Mouse (Mus musculus): ENCODE results near the gene Lamp2. TPM values are rescaled to one million over a fixed set of nuclear protein-coding genes. Genes with fewer than 3 reads are reported as not detected.
"Not testable (repeated sequence)": the region's sequence is repeated elsewhere in the genome, so short reads cannot be mapped to it uniquely, and the experiment has no call there.

Lamp2 gene
- 149 and 158 TPM in 2 replicates for polyA plus RNA-seq (2015; fragmentation: Nextera tagmentation; extraction: Ambion mirVana)

- no peaks in the 10 kb centered on the region for H3K27me3 ChIP-seq (replicated peaks)
- peak within 1 kb of the TSS; percentile 52 for H3K4me2 ChIP-seq (replicated peaks)
- peak within 1 kb of the TSS; percentile 74 for H3K27ac ChIP-seq
- H3K4me1 ChIP-seq (replicated peaks), result no peaks in the 10 kb centered on the region
- H3K4me3 ChIP-seq (replicated peaks), result peak within 1 kb of the TSS; percentile 51
- H3K36me3 ChIP-seq, result no peaks in the 10 kb centered on the region
- H3K9ac ChIP-seq, result peak within 1 kb of the TSS; percentile 54
- ATAC-seq, result peak; percentile 97
- WGBS, result 18% methylated on average over 46 of the region's 47 CpGs
- no peaks in the 10 kb centered on the region for H3K9me3 ChIP-seq
Measured at GRCm38 (mm10) chrX:38455890-38456634, at the start of gene Lamp2. Gene Lamp2 (minus strand): TSS chrX:38456454.

- 89% methylated on average over 14 of the region's 14 CpGs for WGBS
- Histone ChIP-seq H3K4me3 (replicated peaks) (no peak overlapping the region), H3K4me1 (replicated peaks) (no peaks in the 10 kb centered on the region), H3K9ac (no peak overlapping the region), H3K27me3 (replicated peaks) (no peaks in the 10 kb centered on the region), H3K36me3 (no peaks in the 10 kb centered on the region), H3K9me3 (no peaks in the 10 kb centered on the region), H3K4me2 (replicated peaks) (no peak overlapping the region), H3K27ac (no peak overlapping the region)
- no peak for ATAC-seq
Measured at GRCm38 (mm10) chrX:38504846-38505245, 48.6 kb upstream of the Lamp2 start.

GRCm38 (mm10) chrX:38502182-38502581 lies 45.9 kb upstream of the Lamp2 start:
- H3K4me3 ChIP-seq (replicated peaks); H3K27ac ChIP-seq; H3K36me3 ChIP-seq; H3K9me3 ChIP-seq; H3K4me2 ChIP-seq (replicated peaks); H3K9ac ChIP-seq; H3K4me1 ChIP-seq (replicated peaks); H3K27me3 ChIP-seq (replicated peaks); ATAC-seq: not testable (repeated sequence)
- WGBS, result 69% methylated on average over 5 of the region's 5 CpGs

- not testable (repeated sequence) for H3K9ac ChIP-seq; H3K4me1 ChIP-seq (replicated peaks); H3K4me3 ChIP-seq (replicated peaks); H3K27me3 ChIP-seq (replicated peaks); H3K36me3 ChIP-seq; H3K9me3 ChIP-seq; ATAC-seq; H3K27ac ChIP-seq
- H3K4me2 ChIP-seq (replicated peaks), result peak overlapping the region; percentile 42
- 28% methylated on average over 20 of the region's 20 CpGs for WGBS
Measured at GRCm38 (mm10) chrX:38485464-38485863, 29.2 kb upstream of the Lamp2 start.

- Histone ChIP-seq H3K36me3 (no peaks in the 10 kb centered on the region), H3K9me3 (no peaks in the 10 kb centered on the region), H3K27me3 (replicated peaks) (no peaks in the 10 kb centered on the region), H3K4me3 (replicated peaks) (no peak overlapping the region), H3K9ac (no peak overlapping the region), H3K4me1 (replicated peaks) (no peaks in the 10 kb centered on the region), H3K4me2 (replicated peaks) (no peak overlapping the region), H3K27ac (no peak overlapping the region)
- ATAC-seq, result no peak
- 59% methylated on average over 1 of the region's 1 CpGs for WGBS
Measured at GRCm38 (mm10) chrX:38478583-38478982, 22.3 kb upstream of the Lamp2 start.

GRCm38 (mm10) chrX:38473537-38474299 lies 17.5 kb upstream of the Lamp2 start:
- H3K9me3 ChIP-seq, result no peaks in the 10 kb centered on the region
- peak overlapping the region; percentile 58 for H3K4me2 ChIP-seq (replicated peaks)
- peak; percentile 99 for ATAC-seq
- peak overlapping the region; percentile 44 for H3K9ac ChIP-seq
- peak overlapping the region; percentile 91 for H3K27ac ChIP-seq
- H3K36me3 ChIP-seq, result no peaks in the 10 kb centered on the region
- WGBS, result 10% methylated on average over 32 of the region's 32 CpGs
- H3K4me1 ChIP-seq (replicated peaks), result no peaks in the 10 kb centered on the region
- peak overlapping the region; percentile 47 for H3K4me3 ChIP-seq (replicated peaks)
- no peaks in the 10 kb centered on the region for H3K27me3 ChIP-seq (replicated peaks)

- Histone ChIP-seq H3K4me3 (replicated peaks) (peak overlapping the region; percentile 47; the same call in 1 of the 2 replicates), H3K27me3 (replicated peaks) (no peaks in the 10 kb centered on the region), H3K4me2 (replicated peaks) (peak overlapping the region; percentile 58), H3K36me3 (no peaks in the 10 kb centered on the region), H3K9me3 (no peaks in the 10 kb centered on the region), H3K9ac (no peak overlapping the region), H3K4me1 (replicated peaks) (no peaks in the 10 kb centered on the region), H3K27ac (no peak overlapping the region)
- WGBS, result 13% methylated on average over 10 of the region's 10 CpGs
- peak; percentile 81 for ATAC-seq
Measured at GRCm38 (mm10) chrX:38473164-38473536, 16.9 kb upstream of the Lamp2 start.

GRCm38 (mm10) chrX:38466236-38466635 lies 10.0 kb upstream of the Lamp2 start:
- ATAC-seq, result peak; percentile 45; the same call in 1 of the 2 replicates
- H3K27ac ChIP-seq, result no peak overlapping the region
- H3K27me3 ChIP-seq (replicated peaks), result no peaks in the 10 kb centered on the region
- H3K4me1 ChIP-seq (replicated peaks), result no peaks in the 10 kb centered on the region
- no peaks in the 10 kb centered on the region for H3K36me3 ChIP-seq
- H3K4me2 ChIP-seq (replicated peaks), result no peak overlapping the region
- H3K4me3 ChIP-seq (replicated peaks), result no peak overlapping the region
- no peaks in the 10 kb centered on the region for H3K9me3 ChIP-seq
- H3K9ac ChIP-seq, result no peak overlapping the region

GRCm38 (mm10) chrX:38463160-38463559 lies 6.9 kb upstream of the Lamp2 start:
- H3K27ac ChIP-seq, result no peak overlapping the region
- H3K36me3 ChIP-seq, result no peaks in the 10 kb centered on the region
- no peak overlapping the region for H3K9ac ChIP-seq
- no peak for ATAC-seq
- no peaks in the 10 kb centered on the region for H3K4me1 ChIP-seq (replicated peaks)
- no peak overlapping the region for H3K4me3 ChIP-seq (replicated peaks)
- no peaks in the 10 kb centered on the region for H3K9me3 ChIP-seq
- 89% methylated on average over 2 of the region's 2 CpGs for whole genome bisulfite sequencing
- no peaks in the 10 kb centered on the region for H3K27me3 ChIP-seq (replicated peaks)
- no peak overlapping the region for H3K4me2 ChIP-seq (replicated peaks)

- Histone ChIP-seq H3K4me3 (replicated peaks) (no peak overlapping the region), H3K4me1 (replicated peaks) (no peaks in the 10 kb centered on the region), H3K4me2 (replicated peaks) (no peak overlapping the region), H3K27ac (no peak overlapping the region), H3K36me3 (no peaks in the 10 kb centered on the region), H3K27me3 (replicated peaks) (no peaks in the 10 kb centered on the region), H3K9me3 (no peaks in the 10 kb centered on the region), H3K9ac (no peak overlapping the region)
- no peak for ATAC-seq
- 86% methylated on average over 5 of the region's 5 CpGs for WGBS
Measured at GRCm38 (mm10) chrX:38462101-38462500, 5.8 kb upstream of the Lamp2 start.

- WGBS, result 47% methylated on average over 3 of the region's 3 CpGs
- H3K27me3 ChIP-seq (replicated peaks), result no peaks in the 10 kb centered on the region
- no peak overlapping the region for H3K4me3 ChIP-seq (replicated peaks)
- H3K4me2 ChIP-seq (replicated peaks), result no peak overlapping the region
- no peaks in the 10 kb centered on the region for H3K9me3 ChIP-seq
- ATAC-seq, result 0 out of 2 replicates have a peak, but pooled peaks have one; percentile 34
- no peaks in the 10 kb centered on the region for H3K4me1 ChIP-seq (replicated peaks)
- no peaks in the 10 kb centered on the region for H3K36me3 ChIP-seq
- H3K27ac ChIP-seq, result no peak overlapping the region
- no peak overlapping the region for H3K9ac ChIP-seq
Measured at GRCm38 (mm10) chrX:38460887-38461286, 4.6 kb upstream of the Lamp2 start.

GRCm38 (mm10) chrX:38459076-38459475 lies 2.8 kb upstream of the Lamp2 start:
- no peak for ATAC-seq
- no peaks in the 10 kb centered on the region for H3K4me1 ChIP-seq (replicated peaks)
- WGBS, result 79% methylated on average over 8 of the region's 8 CpGs

More at GRCm38 (mm10) chrX:38459076-38459475, 2.8 kb upstream of the Lamp2 start:
- Histone ChIP-seq H3K36me3 (no peaks in the 10 kb centered on the region), H3K27me3 (replicated peaks) (no peaks in the 10 kb centered on the region), H3K4me3 (replicated peaks) (no peak overlapping the region), H3K9ac (no peak overlapping the region), H3K4me2 (replicated peaks) (no peak overlapping the region), H3K27ac (no peak overlapping the region), H3K9me3 (no peaks in the 10 kb centered on the region)
